Mouse (Mus musculus) liver, adult 2 months (tissue): ENCODE results near the gene Gzma. TPM values are rescaled to one million over a fixed set of nuclear protein-coding genes. Genes with fewer than 3 reads are reported as not detected.

Experiments used
- DNase-seq: peaks from one replicate; pipeline ENCODE4 v3.0.0-alpha.2; 2011; ENCODE audit warnings: low read depth, low spot score; ENCODE audit errors: extremely low read depth
- H3K27ac ChIP-seq: fragments of 200-500 bp; replicated peaks from 2 replicates; pipeline ENCODE4 v1.5.1; 2012; ENCODE audit warnings: low read depth, mild to moderate bottlenecking, control low read depth, inconsistent platforms, low read length; ENCODE audit not compliant: insufficient read depth
- H3K27me3 ChIP-seq: fragments of 200-500 bp; 2 replicates; pipeline ENCODE4 v1.6.1; 2012; ENCODE audit warnings: mild to moderate bottlenecking, moderate library complexity, low read length, inconsistent platforms; ENCODE audit not compliant: control insufficient read depth, insufficient read depth
- H3K36me3 ChIP-seq: fragments of 200-500 bp; 2 replicates; pipeline ENCODE4 v1.6.1; 2012; ENCODE audit warnings: low read length, inconsistent platforms; ENCODE audit not compliant: control insufficient read depth, insufficient read depth
- H3K4me1 ChIP-seq: fragments of 200-500 bp; 2 replicates; pipeline ENCODE4 v1.6.1; 2011; ENCODE audit warnings: low read length; ENCODE audit not compliant: control insufficient read depth, insufficient read depth
- H3K4me3 ChIP-seq: fragments of 200-500 bp; 2 replicates; pipeline ENCODE4 v1.5.1; 2011; ENCODE audit warnings: low read depth, mild to moderate bottlenecking, control low read depth, low read length, moderate library complexity; ENCODE audit not compliant: insufficient read depth
- H3K79me2 ChIP-seq: fragments of 200-500 bp; 2 replicates; pipeline ENCODE4 v1.6.1; 2012; ENCODE audit warnings: inconsistent platforms, mild to moderate bottlenecking, low read length, moderate library complexity; ENCODE audit not compliant: control insufficient read depth, insufficient read depth
- H3K9ac ChIP-seq: fragments of 200-500 bp; 2 replicates; pipeline ENCODE4 v1.6.1; 2012; ENCODE audit warnings: low read depth, mild to moderate bottlenecking, control low read depth, inconsistent platforms, low read length
- CTCF ChIP-seq: fragments of 200-500 bp; IDR thresholded peaks from 2 replicates; pipeline ENCODE4 v1.5.1; 2011; ENCODE audit warnings: low read depth, low read length, control low read depth
- POLR2A ChIP-seq: fragments of 200-500 bp; IDR thresholded peaks from 2 replicates; pipeline ENCODE4 v1.6.1; 2011; ENCODE audit warnings: low read length, control low read depth; ENCODE audit not compliant: insufficient read depth; ENCODE audit errors: extremely low read depth
- WGBS: fragments of 180-500 bp; shearing (Covaris S2); methylation state at CpG from one replicate; pipeline ENCODE4 v1.1.7; 2018; 5-methylcytosine and 5-hydroxymethylcytosine counted together
- polyA plus RNA-seq: library from polyadenylated mRNA; depleted of rRNA; stranded (reverse); fragments of >200 nt; gene quantifications from 2 replicates; pipeline ENCODE4 v1.2.3, GENCODE M21; 2012
- total RNA-seq: library from RNA; depleted of rRNA; stranded (reverse); fragments of >200 nt; gene quantifications from 2 replicates; pipeline ENCODE4 v1.2.3, GENCODE M21; 2014

Gzma gene
- total and polyA plus RNA-seq, 2 experiments = 0.27 to 0.92 TPM

GRCm38 (mm10) chr13:113087226-113088017 is 13.4 kb downstream of the Gzma start:
- Histone ChIP-seq H3K27ac (no peak overlapping the region), H3K4me1 (no peaks in the 10 kb centered on the region), H3K27me3 (no peaks in the 10 kb centered on the region; the same call in 1 of the 2 replicates), H3K79me2 (no peaks in the 10 kb centered on the region), H3K36me3 (no peaks in the 10 kb centered on the region), H3K4me3 (no peak overlapping the region), H3K9ac (no peak overlapping the region)
- 82% methylated on average over 13 of the region's 13 CpGs for WGBS
- no peak for TF ChIP-seq CTCF
- no peak for TF ChIP-seq POLR2A
- DNase-seq = no peak

- no peak overlapping the region for H3K27ac ChIP-seq
- no peaks in the 10 kb centered on the region for H3K4me1 ChIP-seq
- H3K4me3 ChIP-seq = no peak overlapping the region
- 56% methylated on average over 5 of the region's 5 CpGs for WGBS
- H3K79me2 ChIP-seq = no peaks in the 10 kb centered on the region
- H3K36me3 ChIP-seq = no peaks in the 10 kb centered on the region
- TF ChIP-seq CTCF (no peak), POLR2A (no peak)
- DNase-seq = no peak
- H3K9ac ChIP-seq = no peak overlapping the region
- H3K27me3 ChIP-seq = no peaks in the 10 kb centered on the region; the same call in 1 of the 2 replicates
These were observed 16.0 kb downstream of the Gzma start for GRCm38 (mm10) chr13:113084732-113085131.

- Histone ChIP-seq H3K4me1 (no peaks in the 10 kb centered on the region), H3K36me3 (no peaks in the 10 kb centered on the region), H3K27ac (no peak overlapping the region), H3K4me3 (no peak overlapping the region), H3K27me3 (no peaks in the 10 kb centered on the region; the same call in 1 of the 2 replicates), H3K79me2 (no peaks in the 10 kb centered on the region), H3K9ac (no peak overlapping the region)
- WGBS = 59% methylated on average over 1 of the region's 1 CpGs
- TF ChIP-seq CTCF (no peak), POLR2A (no peak)
- no peak for DNase-seq
These were observed 18.7 kb downstream of the Gzma start for GRCm38 (mm10) chr13:113082101-113082500.

GRCm38 (mm10) chr13:113079021-113079420 is 21.8 kb downstream of the Gzma start:
- H3K9ac ChIP-seq = no peak overlapping the region
- H3K4me1 ChIP-seq = no peaks in the 10 kb centered on the region
- no peaks in the 10 kb centered on the region for H3K79me2 ChIP-seq
- H3K27ac ChIP-seq = no peak overlapping the region
- no peaks in the 10 kb centered on the region; the same call in 1 of the 2 replicates for H3K27me3 ChIP-seq
- no peak for DNase-seq
- WGBS = 83% methylated on average over 9 of the region's 9 CpGs
- no peak overlapping the region for H3K4me3 ChIP-seq
- TF ChIP-seq CTCF = no peak
- TF ChIP-seq POLR2A = no peak
- H3K36me3 ChIP-seq = no peaks in the 10 kb centered on the region

- no peak overlapping the region for H3K27ac ChIP-seq
- WGBS = 88% methylated on average over 9 of the region's 9 CpGs
- H3K4me1 ChIP-seq = no peaks in the 10 kb centered on the region
- no peaks in the 10 kb centered on the region for H3K79me2 ChIP-seq
- DNase-seq = no peak
- H3K27me3 ChIP-seq = no peaks in the 10 kb centered on the region; the same call in 1 of the 2 replicates
- H3K4me3 ChIP-seq = no peak overlapping the region
- H3K36me3 ChIP-seq = no peaks in the 10 kb centered on the region
- no peak for TF ChIP-seq POLR2A
- TF ChIP-seq CTCF = no peak
- H3K9ac ChIP-seq = no peak overlapping the region
These were observed 36.2 kb downstream of the Gzma start for GRCm38 (mm10) chr13:113064542-113064941.

GRCm38 (mm10) chr13:113061746-113062145 is 39.0 kb downstream of the Gzma start:
- DNase-seq = no peak
- no peaks in the 10 kb centered on the region for H3K36me3 ChIP-seq
- WGBS = 92% methylated on average over 6 of the region's 6 CpGs
- no peak overlapping the region for H3K4me3 ChIP-seq
- no peaks in the 10 kb centered on the region for H3K79me2 ChIP-seq
- no peaks in the 10 kb centered on the region for H3K4me1 ChIP-seq
- no peak overlapping the region for H3K27ac ChIP-seq
- no peak overlapping the region for H3K9ac ChIP-seq
- TF ChIP-seq POLR2A (no peak), CTCF (no peak)
- H3K27me3 ChIP-seq = peaks cover under 1% of the 10 kb centered on the region; the same call in 1 of the 2 replicates
